Mouse (Mus musculus): Measurements from ENCODE around the gene Pla2g2f.

Pla2g2f gene

GRCm38 (mm10) chr4:138755983-138756382, 1.4 kb downstream of the Pla2g2f start:
- DNase-seq = no peak

GRCm38 (mm10) chr4:138755439-138755838, 2.0 kb downstream of the Pla2g2f start:
- no peak for DNase-seq

GRCm38 (mm10) chr4:138754432-138754831, 3.0 kb downstream of the Pla2g2f start:
- no peak for DNase-seq

GRCm38 (mm10) chr4:138753608-138754007, 3.8 kb downstream of the Pla2g2f start:
- DNase-seq = no peak

GRCm38 (mm10) chr4:138752603-138753002, 4.8 kb downstream of the Pla2g2f start:
- no peak for DNase-seq

GRCm38 (mm10) chr4:138748369-138749072, 8.9 kb downstream of the Pla2g2f start:
- DNase-seq = peak; percentile 55

GRCm38 (mm10) chr4:138747851-138748250, 9.6 kb downstream of the Pla2g2f start:
- DNase-seq = peak; percentile 45

GRCm38 (mm10) chr4:138746866-138747265, 10.6 kb downstream of the Pla2g2f start:
- DNase-seq = no peak

- DNase-seq = peak; percentile 48
Observed at GRCm38 (mm10) chr4:138745884-138746283, 11.5 kb downstream of the Pla2g2f start.

- peak; percentile 21 for DNase-seq
Observed at GRCm38 (mm10) chr4:138739136-138739851, 18.1 kb downstream of the Pla2g2f start.

GRCm38 (mm10) chr4:138737031-138737430, 20.4 kb downstream of the Pla2g2f start, which contains the start of gene Ubxn10:
Gene Ubxn10 (minus strand): TSS chr4:138737167.
- DNase-seq = peak; percentile 58

- no peak for DNase-seq
Observed at GRCm38 (mm10) chr4:138734863-138735262, 22.6 kb downstream of the Pla2g2f start.

GRCm38 (mm10) chr4:138734105-138734504, 23.3 kb downstream of the Pla2g2f start:
- DNase-seq = peak; percentile 47

GRCm38 (mm10) chr4:138729018-138729703, 28.3 kb downstream of the Pla2g2f start:
- peak; percentile 75 for DNase-seq

GRCm38 (mm10) chr4:138725751-138726150, 31.7 kb downstream of the Pla2g2f start:
- peak; percentile 23 for DNase-seq

- peak; percentile 85 for DNase-seq
Observed at GRCm38 (mm10) chr4:138725127-138725461, 32.3 kb downstream of the Pla2g2f start.

GRCm38 (mm10) chr4:138724354-138725126, 32.9 kb downstream of the Pla2g2f start, which contains the start of gene Pla2g2c:
Gene Pla2g2c (plus strand): TSS chr4:138724792.
- no peak for DNase-seq

- DNase-seq = peak; percentile 37
Observed at GRCm38 (mm10) chr4:138723493-138724281, 33.7 kb downstream of the Pla2g2f start.

- no peak for DNase-seq
Observed at GRCm38 (mm10) chr4:138719264-138719596, 38.2 kb downstream of the Pla2g2f start.

- DNase-seq = no peak
Observed at GRCm38 (mm10) chr4:138718586-138719263, 38.7 kb downstream of the Pla2g2f start.

GRCm38 (mm10) chr4:138716697-138717096, 40.7 kb downstream of the Pla2g2f start:
- DNase-seq = no peak
